Mouse (Mus musculus) brain, embryonic 14.5 days (tissue): ENCODE measurements around the gene Cyp21a1. TPM values are rescaled to one million over a fixed set of nuclear protein-coding genes. Genes with fewer than 3 reads are reported as not detected.
"Not testable (repeated sequence)": the region's sequence is repeated elsewhere in the genome, so short reads cannot be mapped to it uniquely, and the experiment has no call there.

ENCODE experiments used
- DNase-seq: peaks from one replicate; pipeline ENCODE4 v3.0.0-alpha.2; 2011; ENCODE audit warnings: low read depth
- CTCF ChIP-seq: fragments of 200-500 bp; IDR thresholded peaks from 2 replicates; pipeline ENCODE4 v1.5.1; 2012; ENCODE audit warnings: inconsistent platforms, mild to moderate bottlenecking, moderate library complexity, borderline replicate concordance; ENCODE audit not compliant: insufficient read depth, insufficient read length; ENCODE audit errors: extremely low read depth
- POLR2A ChIP-seq: fragments of 200-500 bp; IDR thresholded peaks from 2 replicates; pipeline ENCODE4 v1.6.1; 2012; ENCODE audit warnings: mild to moderate bottlenecking, inconsistent platforms, borderline replicate concordance; ENCODE audit not compliant: poor library complexity, insufficient read depth, insufficient read length, severe bottlenecking; ENCODE audit errors: extremely low read depth
- polyA plus RNA-seq: library from polyadenylated mRNA; depleted of rRNA; stranded (reverse); fragments of >200 nt; gene quantifications from 2 replicates; pipeline ENCODE4 v1.2.3, GENCODE M21; 2012; rRNA removed

Cyp21a1 gene
- polyA plus RNA-seq, 1 experiment = 0.04 TPM

- DNase-seq = no peak
- TF ChIP-seq CTCF (no peak), POLR2A (no peak)
These were observed 4.8 kb downstream of the Cyp21a1 start for GRCm38 (mm10) chr17:34799531-34799925.

GRCm38 (mm10) chr17:34798866-34799530 lies 5.4 kb downstream of the Cyp21a1 start:
- no peak for DNase-seq
- TF ChIP-seq POLR2A (no peak), CTCF (no peak)

GRCm38 (mm10) chr17:34798071-34798470 lies 6.3 kb downstream of the Cyp21a1 start:
- DNase-seq = not testable (repeated sequence)

- not testable (repeated sequence) for DNase-seq
These were observed 7.0 kb downstream of the Cyp21a1 start for GRCm38 (mm10) chr17:34797211-34797995.

GRCm38 (mm10) chr17:34796311-34797140 lies 7.8 kb downstream of the Cyp21a1 start:
- no peak for TF ChIP-seq CTCF
- TF ChIP-seq POLR2A = no peak
- DNase-seq = no peak

- peak; percentile 2 for DNase-seq
- TF ChIP-seq CTCF = peak; percentile 48; the same call in 1 of the 2 replicates
- TF ChIP-seq POLR2A = no peak
These were observed 8.7 kb downstream of the Cyp21a1 start for GRCm38 (mm10) chr17:34795633-34796032.

GRCm38 (mm10) chr17:34795016-34795415 lies 9.3 kb downstream of the Cyp21a1 start:
- TF ChIP-seq CTCF = no peak
- no peak for TF ChIP-seq POLR2A
- DNase-seq = no peak

GRCm38 (mm10) chr17:34777680-34778325 lies 26.6 kb downstream of the Cyp21a1 start:
- DNase-seq = peak; percentile 1
- TF ChIP-seq POLR2A (no peak), CTCF (no peak)

GRCm38 (mm10) chr17:34761471-34761870 lies 42.9 kb downstream of the Cyp21a1 start:
- TF ChIP-seq POLR2A = no peak
- no peak for TF ChIP-seq CTCF
- DNase-seq = no peak

Other genes with a start within 250 kb of the Cyp21a1 start
- 13.5 and 15.6 TPM in 2 replicates for gene Notch4, start 240.3 kb downstream of the Cyp21a1 start, polyA plus RNA-seq
- 2.0 and 3.0 TPM in 2 replicates for gene Gpsm3, start 214.8 kb downstream of the Cyp21a1 start, polyA plus RNA-seq
- gene Pbx2, start 213.3 kb downstream of the Cyp21a1 start, polyA plus RNA-seq = 107 and 115 TPM in 2 replicates
- 5.1 and 9.0 TPM in 2 replicates for gene Ager, start 206.7 kb downstream of the Cyp21a1 start, polyA plus RNA-seq
- gene Rnf5, start 200.9 kb downstream of the Cyp21a1 start, polyA plus RNA-seq = 189 and 227 TPM in 2 replicates
- 251 and 279 TPM in 2 replicates for gene Agpat1, start 200.3 kb downstream of the Cyp21a1 start, polyA plus RNA-seq
- 9.2 and 10.3 TPM in 2 replicates for gene Egfl8, start 188.6 kb downstream of the Cyp21a1 start, polyA plus RNA-seq
- gene Ppt2, start 176.1 kb downstream of the Cyp21a1 start, polyA plus RNA-seq = 29.3 and 31.7 TPM in 2 replicates
- gene Prrt1, start 175.0 kb downstream of the Cyp21a1 start, polyA plus RNA-seq = 53.2 and 63.8 TPM in 2 replicates
- gene Fkbpl, start 159.8 kb downstream of the Cyp21a1 start, polyA plus RNA-seq = 3.8 and 6.8 TPM in 2 replicates
- gene Atf6b, start 157.4 kb downstream of the Cyp21a1 start, polyA plus RNA-seq = 113 and 133 TPM in 2 replicates
- 0.33 and 0.70 TPM in 2 replicates for gene Tnxb, start 134.0 kb downstream of the Cyp21a1 start, polyA plus RNA-seq
- gene C4b, start 60.7 kb downstream of the Cyp21a1 start, polyA plus RNA-seq = 0.04 TPM in 2 replicates
- gene Stk19, start 32.4 kb upstream of the Cyp21a1 start, polyA plus RNA-seq = 57.1 and 75.0 TPM in 2 replicates
- gene Dxo, start 32.5 kb upstream of the Cyp21a1 start, polyA plus RNA-seq = 73.5 and 101 TPM in 2 replicates
- gene Skiv2l, start 45.6 kb upstream of the Cyp21a1 start, polyA plus RNA-seq = 88.8 and 119 TPM in 2 replicates
- 62.1 and 66.0 TPM in 2 replicates for gene Nelfe, start 45.8 kb upstream of the Cyp21a1 start, polyA plus RNA-seq
- gene Cfb, start 58.0 kb upstream of the Cyp21a1 start, polyA plus RNA-seq = 0.21 and 0.42 TPM in 2 replicates
- 116 and 135 TPM in 2 replicates for gene Zbtb12, start 74.9 kb upstream of the Cyp21a1 start, polyA plus RNA-seq
- 0.04 TPM in 1 of 2 replicates, not detected in the other for gene Gm20547, start 77.5 kb upstream of the Cyp21a1 start, polyA plus RNA-seq
- gene C2, start 93.7 kb upstream of the Cyp21a1 start, polyA plus RNA-seq = 1.1 and 2.3 TPM in 2 replicates
- 350 and 361 TPM in 2 replicates for gene Ehmt2, start 93.9 kb upstream of the Cyp21a1 start, polyA plus RNA-seq
- 0.06 and 0.07 TPM in 2 replicates for gene Slc44a4, start 109.9 kb upstream of the Cyp21a1 start, polyA plus RNA-seq
- 28.0 and 29.6 TPM in 2 replicates for gene Neu1, start 126.7 kb upstream of the Cyp21a1 start, polyA plus RNA-seq
- gene Hspa1b, start 154.7 kb upstream of the Cyp21a1 start, polyA plus RNA-seq = 6.3 and 7.1 TPM in 2 replicates
- not detected in 2 replicates for gene Gm20481, start 165.4 kb upstream of the Cyp21a1 start, polyA plus RNA-seq
- 6.3 and 6.6 TPM in 2 replicates for gene Hspa1a, start 167.6 kb upstream of the Cyp21a1 start, polyA plus RNA-seq
- gene Hspa1l, start 168.1 kb upstream of the Cyp21a1 start, polyA plus RNA-seq = 0.14 and 0.40 TPM in 2 replicates
- gene Lsm2, start 177.3 kb upstream of the Cyp21a1 start, polyA plus RNA-seq = 136 and 185 TPM in 2 replicates
- gene Vars, start 196.4 kb upstream of the Cyp21a1 start, polyA plus RNA-seq = 99.2 and 119 TPM in 2 replicates
- gene Vwa7, start 212.0 kb upstream of the Cyp21a1 start, polyA plus RNA-seq = 0.49 and 0.71 TPM in 2 replicates
- gene Sapcd1, start 223.5 kb upstream of the Cyp21a1 start, polyA plus RNA-seq = 4.0 and 6.5 TPM in 2 replicates
- 4.2 and 6.4 TPM in 2 replicates for gene Msh5, start 242.2 kb upstream of the Cyp21a1 start, polyA plus RNA-seq
- gene Clic1, start 245.4 kb upstream of the Cyp21a1 start, polyA plus RNA-seq = 69.6 and 89.8 TPM in 2 replicates